Mouse (Mus musculus) C2C12 (cell line): Measurements from ENCODE around the gene Trpc3.

ENCODE experiments used
- CTCF ChIP-seq: IDR thresholded peaks from one replicate; pipeline ENCODE4 v1.5.1; 2011; ENCODE audit not compliant: control insufficient read depth, insufficient read depth, insufficient read length
- MAX ChIP-seq: IDR thresholded peaks from one replicate; pipeline ENCODE4 v1.6.1; 2011; ENCODE audit warnings: mild to moderate bottlenecking, control low read depth
- USF1 ChIP-seq: IDR thresholded peaks from one replicate; pipeline ENCODE4 v1.6.1; 2011; ENCODE audit warnings: low read depth, mild to moderate bottlenecking, control low read depth, moderate library complexity

- TF ChIP-seq MAX (no peak), CTCF (no peak), USF1 (no peak)
Observed at GRCm38 (mm10) chr3:36726545-36726944, 36.6 kb upstream of the Trpc3 start.
